Mouse (Mus musculus): ENCODE results near the gene Mmadhc. TPM values are rescaled to one million over a fixed set of nuclear protein-coding genes. Genes with fewer than 3 reads are reported as not detected.

Mmadhc gene
- polyA plus RNA-seq, 1 experiment from 2014 or later: 172 TPM

GRCm38 (mm10) chr2:50272165-50272564 is 24.4 kb downstream of the Mmadhc start:
- Histone ChIP-seq H3K27me3 (ENCODE audit: insufficient read depth, low read length) (no peaks in the 10 kb centered on the region; the same call in 1 of the 2 replicates), H3K27ac (ENCODE audit: low read length) (no peak overlapping the region), H3K9me3 (ENCODE audit: low read length) (no peaks in the 10 kb centered on the region), H3K4me1 (ENCODE audit: insufficient read depth, low read length) (peaks cover 17% of the 10 kb centered on the region), H3K4me2 (replicated peaks; ENCODE audit: low read depth, low read length) (no peak overlapping the region), H3K36me3 (ENCODE audit: insufficient read depth, low read length) (no peaks in the 10 kb centered on the region), H3K4me3 (ENCODE audit: low read length) (no peak overlapping the region), H3K9ac (replicated peaks; ENCODE audit: low read length) (no peak overlapping the region)
- 32% methylated on average over 5 of the region's 5 CpGs for WGBS
- no peak for ATAC-seq (ENCODE audit: low FRiP score, low TSS enrichment)

- Histone ChIP-seq H3K4me3 (ENCODE audit: low read length) (no peak overlapping the region), H3K36me3 (ENCODE audit: insufficient read depth, low read length) (no peaks in the 10 kb centered on the region), H3K9ac (replicated peaks; ENCODE audit: low read length) (no peak overlapping the region), H3K4me1 (ENCODE audit: insufficient read depth, low read length) (peaks cover 13% of the 10 kb centered on the region), H3K9me3 (ENCODE audit: low read length) (no peaks in the 10 kb centered on the region), H3K27ac (ENCODE audit: low read length) (no peak overlapping the region), H3K27me3 (ENCODE audit: insufficient read depth, low read length) (no peaks in the 10 kb centered on the region; the same call in 1 of the 2 replicates), H3K4me2 (replicated peaks; ENCODE audit: low read depth, low read length) (no peak overlapping the region)
- peak; percentile 63; the same call in 1 of the 2 replicates for ATAC-seq (ENCODE audit: low FRiP score, low TSS enrichment)
- 15% methylated on average over 2 of the region's 2 CpGs for WGBS
These were observed 28.1 kb downstream of the Mmadhc start for GRCm38 (mm10) chr2:50268514-50268913.

GRCm38 (mm10) chr2:50267046-50267445 is 29.6 kb downstream of the Mmadhc start:
- Histone ChIP-seq H3K36me3 (ENCODE audit: insufficient read depth, low read length) (no peaks in the 10 kb centered on the region), H3K9me3 (ENCODE audit: low read length) (no peaks in the 10 kb centered on the region), H3K27me3 (ENCODE audit: insufficient read depth, low read length) (no peaks in the 10 kb centered on the region; the same call in 1 of the 2 replicates), H3K27ac (ENCODE audit: low read length) (no peak overlapping the region), H3K4me1 (ENCODE audit: insufficient read depth, low read length) (0 out of 2 replicates have a peak, but pooled peaks cover 3% of the 10 kb centered on the region), H3K4me3 (ENCODE audit: low read length) (no peak overlapping the region), H3K4me2 (replicated peaks; ENCODE audit: low read depth, low read length) (no peak overlapping the region), H3K9ac (replicated peaks; ENCODE audit: low read length) (no peak overlapping the region)
- ATAC-seq (ENCODE audit: low FRiP score, low TSS enrichment): no peak

GRCm38 (mm10) chr2:50265215-50265785 is 31.3 kb downstream of the Mmadhc start:
- Histone ChIP-seq H3K4me3 (ENCODE audit: low read length) (no peak overlapping the region), H3K4me1 (ENCODE audit: insufficient read depth, low read length) (0 out of 2 replicates have a peak, but pooled peaks cover 3% of the 10 kb centered on the region), H3K4me2 (replicated peaks; ENCODE audit: low read depth, low read length) (no peak overlapping the region), H3K27me3 (ENCODE audit: insufficient read depth, low read length) (no peaks in the 10 kb centered on the region), H3K9me3 (ENCODE audit: low read length) (no peaks in the 10 kb centered on the region), H3K27ac (ENCODE audit: low read length) (no peak overlapping the region), H3K36me3 (ENCODE audit: insufficient read depth, low read length) (no peaks in the 10 kb centered on the region), H3K9ac (replicated peaks; ENCODE audit: low read length) (no peak overlapping the region)
- ATAC-seq (ENCODE audit: low FRiP score, low TSS enrichment): no peak
- WGBS: 35% methylated on average over 2 of the region's 2 CpGs

- 68% methylated on average over 6 of the region's 6 CpGs for WGBS
- Histone ChIP-seq H3K9me3 (ENCODE audit: low read length) (no peaks in the 10 kb centered on the region), H3K4me2 (replicated peaks; ENCODE audit: low read depth, low read length) (no peak overlapping the region), H3K4me1 (ENCODE audit: insufficient read depth, low read length) (0 out of 2 replicates have a peak, but pooled peaks cover 3% of the 10 kb centered on the region), H3K27me3 (ENCODE audit: insufficient read depth, low read length) (no peaks in the 10 kb centered on the region), H3K36me3 (ENCODE audit: insufficient read depth, low read length) (no peaks in the 10 kb centered on the region), H3K4me3 (ENCODE audit: low read length) (no peak overlapping the region), H3K9ac (replicated peaks; ENCODE audit: low read length) (no peak overlapping the region), H3K27ac (ENCODE audit: low read length) (no peak overlapping the region)
- no peak for ATAC-seq (ENCODE audit: low FRiP score, low TSS enrichment)
These were observed 32.5 kb downstream of the Mmadhc start for GRCm38 (mm10) chr2:50264059-50264458.

GRCm38 (mm10) chr2:50254955-50255354 is 41.6 kb downstream of the Mmadhc start:
- Histone ChIP-seq H3K9ac (replicated peaks; ENCODE audit: low read length) (no peak overlapping the region), H3K4me3 (ENCODE audit: low read length) (no peak overlapping the region), H3K4me2 (replicated peaks; ENCODE audit: low read depth, low read length) (no peak overlapping the region), H3K27me3 (ENCODE audit: insufficient read depth, low read length) (no peaks in the 10 kb centered on the region), H3K27ac (ENCODE audit: low read length) (no peak overlapping the region), H3K9me3 (ENCODE audit: low read length) (no peaks in the 10 kb centered on the region), H3K36me3 (ENCODE audit: insufficient read depth, low read length) (no peaks in the 10 kb centered on the region), H3K4me1 (ENCODE audit: insufficient read depth, low read length) (no peaks in the 10 kb centered on the region)
- WGBS: 87% methylated on average over 5 of the region's 5 CpGs
- no peak for ATAC-seq (ENCODE audit: low FRiP score, low TSS enrichment)

- Histone ChIP-seq H3K4me1 (ENCODE audit: insufficient read depth, low read length) (no peaks in the 10 kb centered on the region), H3K36me3 (ENCODE audit: insufficient read depth, low read length) (no peaks in the 10 kb centered on the region), H3K9ac (replicated peaks; ENCODE audit: low read length) (no peak overlapping the region), H3K27me3 (ENCODE audit: insufficient read depth, low read length) (no peaks in the 10 kb centered on the region), H3K4me2 (replicated peaks; ENCODE audit: low read depth, low read length) (no peak overlapping the region), H3K4me3 (ENCODE audit: low read length) (no peak overlapping the region), H3K9me3 (ENCODE audit: low read length) (no peaks in the 10 kb centered on the region), H3K27ac (ENCODE audit: low read length) (no peak overlapping the region)
- whole genome bisulfite sequencing: 77% methylated on average over 3 of the region's 3 CpGs
- ATAC-seq (ENCODE audit: low FRiP score, low TSS enrichment): no peak
These were observed 48.0 kb downstream of the Mmadhc start for GRCm38 (mm10) chr2:50248551-50248950.

GRCm38 (mm10) chr2:50233491-50233890 is 63.1 kb downstream of the Mmadhc start:
- no peak for ATAC-seq (ENCODE audit: low FRiP score, low TSS enrichment)
- Histone ChIP-seq H3K4me2 (replicated peaks; ENCODE audit: low read depth, low read length) (no peak overlapping the region), H3K36me3 (ENCODE audit: insufficient read depth, low read length) (no peaks in the 10 kb centered on the region), H3K27ac (ENCODE audit: low read length) (no peak overlapping the region), H3K4me3 (ENCODE audit: low read length) (no peak overlapping the region), H3K27me3 (ENCODE audit: insufficient read depth, low read length) (no peaks in the 10 kb centered on the region), H3K9me3 (ENCODE audit: low read length) (no peaks in the 10 kb centered on the region), H3K4me1 (ENCODE audit: insufficient read depth, low read length) (no peaks in the 10 kb centered on the region), H3K9ac (replicated peaks; ENCODE audit: low read length) (no peak overlapping the region)
- 72% methylated on average over 8 of the region's 8 CpGs for WGBS

Other genes with a start within 250 kb of the Mmadhc start
- 12.5 and 14.1 TPM in 2 replicates for gene Lypd6, start 230.4 kb downstream of the Mmadhc start, polyA plus RNA-seq (2015; fragmentation: Nextera tagmentation; extraction: Ambion mirVana)